Mouse (Mus musculus): ENCODE measurements around the gene Abhd11. TPM values are rescaled to one million over a fixed set of nuclear protein-coding genes. Genes with fewer than 3 reads are reported as not detected.
A peak's percentile ranks its signal among the peaks of the same experiment; 100 is the strongest.

The Abhd11 gene
- polyA plus RNA-seq, 1 experiment from 2014 or later = 41.7 TPM

DNA sequence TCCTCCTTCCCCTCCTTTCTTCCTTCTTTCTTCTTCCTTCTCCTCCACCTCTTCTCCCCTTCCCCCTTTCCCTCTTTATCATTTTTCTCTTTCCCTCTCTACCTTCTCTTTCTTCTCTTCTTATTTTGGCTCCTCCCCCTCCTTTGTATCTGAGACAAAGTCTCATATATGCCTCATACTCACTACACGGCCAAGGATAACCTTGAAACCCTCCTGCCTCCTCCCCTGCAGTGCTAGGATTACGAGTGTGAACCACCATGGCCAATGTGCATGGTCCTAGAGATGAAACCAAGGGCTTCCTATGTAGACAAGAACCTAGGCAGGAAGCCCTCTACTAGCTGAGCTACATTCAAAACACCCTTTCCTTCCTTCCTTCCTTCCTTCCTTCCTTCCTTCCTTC, 34.0 kb upstream of the Abhd11 start:
- H3K36me3 ChIP-seq (replicated peaks) = no peaks in the 10 kb centered on the region
- no peaks in the 10 kb centered on the region for H3K9me3 ChIP-seq
- no peaks in the 10 kb centered on the region for H3K27me3 ChIP-seq (replicated peaks; ENCODE audit: low read depth, poor library complexity, severe bottlenecking)
- WGBS = 70% methylated on average over 2 of the region's 2 CpGs
- DNase-seq (ENCODE audit: low spot score) = no peak
- no peak overlapping the region for H3K27ac ChIP-seq (replicated peaks)
- no peak overlapping the region for H3K4me3 ChIP-seq
- no peaks in the 10 kb centered on the region for H3K4me1 ChIP-seq

DNA sequence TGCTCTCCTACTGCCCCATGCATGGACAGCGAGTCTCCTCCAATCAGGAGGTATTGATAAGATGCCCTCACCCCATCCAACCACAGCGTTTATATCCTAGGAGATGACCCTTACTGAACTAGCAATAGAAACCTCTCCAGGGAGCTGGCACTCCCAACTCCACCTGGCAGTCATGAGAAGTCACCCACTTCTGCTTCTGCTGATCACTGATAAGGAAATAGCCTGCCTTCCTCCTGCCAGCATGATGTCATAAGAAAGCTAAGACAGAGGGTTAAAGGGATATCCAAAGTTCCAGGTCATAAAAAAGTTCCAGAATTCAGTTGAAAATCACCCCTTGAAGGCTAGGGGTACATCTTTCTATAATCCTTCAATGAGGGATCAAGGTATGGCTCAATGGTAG, 32.8 kb upstream of the Abhd11 start:
- H3K4me1 ChIP-seq = peaks cover 3% of the 10 kb centered on the region; the same call in 1 of the 2 replicates
- H3K27me3 ChIP-seq (replicated peaks; ENCODE audit: low read depth, poor library complexity, severe bottlenecking) = no peaks in the 10 kb centered on the region
- no peaks in the 10 kb centered on the region for H3K36me3 ChIP-seq (replicated peaks)
- no peak for DNase-seq (ENCODE audit: low spot score)
- H3K9me3 ChIP-seq = no peaks in the 10 kb centered on the region
- H3K4me3 ChIP-seq = no peak overlapping the region
- 90% methylated on average over 2 of the region's 2 CpGs for WGBS
- H3K27ac ChIP-seq (replicated peaks) = no peak overlapping the region

DNA sequence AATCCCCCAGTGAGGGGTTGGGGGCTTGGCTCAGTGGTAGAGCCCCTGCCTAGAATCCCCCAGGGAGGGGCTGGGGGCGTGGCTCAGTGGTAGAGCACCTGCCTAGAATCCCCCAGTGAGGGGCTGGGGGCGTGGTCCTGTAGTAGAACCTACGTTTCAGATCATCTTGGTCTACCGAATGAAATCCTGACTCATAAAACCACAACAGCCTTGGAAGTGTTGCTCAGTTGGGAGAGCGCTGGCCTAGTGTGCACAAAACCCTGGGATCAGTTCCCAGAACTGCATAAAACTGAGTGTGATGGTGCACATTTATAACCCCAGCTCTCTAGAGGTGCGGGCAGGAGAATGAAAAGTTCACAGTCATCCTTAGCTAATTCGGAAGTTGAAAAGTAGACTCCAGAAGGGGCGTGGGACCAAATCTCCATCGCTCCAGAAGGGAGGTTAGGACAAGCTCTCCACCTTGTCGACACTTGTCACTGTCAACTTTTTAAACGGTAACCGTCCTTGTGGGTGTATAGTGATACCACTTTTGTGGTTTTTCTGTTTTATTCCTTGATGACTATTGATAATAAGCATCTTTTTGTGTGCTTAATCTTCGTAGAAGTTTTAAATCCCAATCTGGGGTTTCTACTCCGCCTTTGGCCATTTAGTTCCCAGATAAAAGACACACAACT, 32.2 kb upstream of the Abhd11 start:
- Histone ChIP-seq H3K4me1 (peaks cover 5% of the 10 kb centered on the region), H3K27me3 (replicated peaks; ENCODE audit: low read depth, poor library complexity, severe bottlenecking) (no peaks in the 10 kb centered on the region), H3K4me3 (no peak overlapping the region), H3K36me3 (replicated peaks) (no peaks in the 10 kb centered on the region), H3K9me3 (no peaks in the 10 kb centered on the region), H3K27ac (replicated peaks) (no peak overlapping the region)
- WGBS = 86% methylated on average over 14 of the region's 14 CpGs
- no peak for DNase-seq (ENCODE audit: low spot score)

DNA sequence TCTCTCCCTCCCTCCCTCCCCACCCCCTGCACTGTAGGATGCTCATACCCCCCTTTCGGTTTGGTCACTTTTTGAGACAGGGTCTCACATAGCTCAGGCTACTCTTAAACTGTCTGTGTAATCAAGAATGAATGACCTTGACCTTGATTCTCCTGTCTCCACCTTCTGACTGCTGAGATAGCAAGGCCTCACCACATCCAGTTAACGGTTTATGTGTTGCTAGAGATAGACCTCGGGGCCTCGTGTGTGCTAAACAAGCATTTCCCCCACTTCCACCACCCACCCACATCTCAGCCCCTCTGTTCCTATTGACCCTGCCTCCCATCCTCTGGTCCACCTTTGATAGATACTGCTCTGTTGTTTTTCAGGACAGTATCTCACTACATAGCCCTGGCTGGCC, 31.1 kb upstream of the Abhd11 start:
- H3K36me3 ChIP-seq (replicated peaks) = no peaks in the 10 kb centered on the region
- H3K27me3 ChIP-seq (replicated peaks; ENCODE audit: low read depth, poor library complexity, severe bottlenecking) = no peaks in the 10 kb centered on the region
- no peaks in the 10 kb centered on the region for H3K9me3 ChIP-seq
- H3K27ac ChIP-seq (replicated peaks) = no peak overlapping the region
- WGBS = 93% methylated on average over 4 of the region's 4 CpGs
- no peak overlapping the region for H3K4me3 ChIP-seq
- H3K4me1 ChIP-seq = peaks cover 6% of the 10 kb centered on the region
- DNase-seq (ENCODE audit: low spot score) = no peak

DNA sequence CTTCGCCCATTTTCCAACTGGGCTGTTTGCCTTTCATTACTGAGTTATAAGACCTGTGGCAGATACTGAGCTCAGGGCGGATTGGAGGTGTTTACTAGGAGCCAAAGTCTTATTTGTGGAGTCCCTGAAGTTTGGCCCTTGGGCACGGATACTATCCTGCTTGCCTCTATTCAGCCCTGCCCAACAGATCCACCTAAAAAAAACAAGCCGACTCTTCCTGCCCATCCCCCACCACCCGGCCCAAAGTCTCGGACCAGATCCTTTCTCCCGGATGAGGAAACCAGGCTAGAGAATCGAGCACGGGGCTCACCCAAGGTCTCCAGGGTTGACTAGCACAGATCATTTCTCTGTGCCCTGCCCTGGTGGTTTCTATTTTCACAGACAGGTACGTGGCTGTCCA, 27.8 kb upstream of the Abhd11 start:
- WGBS = 52% methylated on average over 10 of the region's 10 CpGs
- Histone ChIP-seq H3K4me3 (no peak overlapping the region), H3K27me3 (replicated peaks; ENCODE audit: low read depth, poor library complexity, severe bottlenecking) (peaks cover 31% of the 10 kb centered on the region), H3K36me3 (replicated peaks) (no peaks in the 10 kb centered on the region), H3K4me1 (peaks cover 39% of the 10 kb centered on the region), H3K9me3 (no peaks in the 10 kb centered on the region), H3K27ac (replicated peaks) (no peak overlapping the region)
- DNase-seq (ENCODE audit: low spot score) = no peak

DNA sequence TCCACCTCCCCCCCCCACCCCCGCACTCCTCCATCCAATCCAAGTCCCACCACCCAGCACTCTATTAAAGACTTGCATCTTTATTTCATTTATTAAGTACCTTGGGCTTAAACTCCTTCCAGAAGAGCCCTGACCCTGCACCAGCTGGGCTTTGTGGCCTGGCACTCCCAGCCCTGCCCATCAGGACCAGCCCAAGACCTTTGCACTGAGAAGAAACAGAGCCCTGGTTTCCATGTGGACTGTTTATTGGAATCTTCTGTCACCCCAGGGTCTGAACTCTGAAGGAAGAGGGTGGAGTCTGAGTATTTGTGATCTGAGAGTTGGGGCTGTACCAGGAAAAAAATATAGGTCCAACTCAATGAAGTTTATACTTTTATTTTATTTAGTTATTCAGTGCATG, 25.8 kb upstream of the Abhd11 start:
- Histone ChIP-seq H3K27me3 (replicated peaks; ENCODE audit: low read depth, poor library complexity, severe bottlenecking) (peaks cover 51% of the 10 kb centered on the region), H3K4me3 (no peak overlapping the region), H3K4me1 (peaks cover 49% of the 10 kb centered on the region), H3K27ac (replicated peaks) (no peak overlapping the region), H3K9me3 (no peaks in the 10 kb centered on the region), H3K36me3 (replicated peaks) (no peaks in the 10 kb centered on the region)
- no peak for DNase-seq (ENCODE audit: low spot score)
- 86% methylated on average over 1 of the region's 1 CpGs for WGBS

DNA sequence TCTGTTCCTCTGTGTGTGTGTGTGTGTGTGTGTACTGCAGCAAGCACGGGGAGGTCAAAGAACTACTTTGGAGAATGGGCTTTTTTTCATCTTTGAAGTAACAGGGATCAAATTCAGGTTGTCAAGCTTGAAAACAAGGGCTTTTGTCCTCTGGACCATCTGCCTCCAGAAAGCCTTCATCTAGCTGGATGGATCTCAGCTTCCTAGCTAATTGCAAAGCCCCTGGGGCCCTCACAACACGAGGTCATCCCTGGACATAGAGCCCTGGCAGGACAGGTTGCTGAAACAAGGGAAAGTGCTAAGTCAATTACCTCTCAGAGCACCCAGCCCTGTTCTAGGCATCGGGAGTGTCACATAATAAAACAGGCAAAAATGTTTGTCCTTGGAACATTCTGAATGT, 25.2 kb upstream of the Abhd11 start:
- DNase-seq (ENCODE audit: low spot score) = peak; percentile 36
- Histone ChIP-seq H3K4me3 (no peak overlapping the region), H3K9me3 (no peaks in the 10 kb centered on the region), H3K27me3 (replicated peaks; ENCODE audit: low read depth, poor library complexity, severe bottlenecking) (peaks cover 57% of the 10 kb centered on the region), H3K36me3 (replicated peaks) (no peaks in the 10 kb centered on the region), H3K27ac (replicated peaks) (0 out of 2 replicates have a peak overlapping the region, but pooled peaks have one; percentile 37), H3K4me1 (peaks cover 49% of the 10 kb centered on the region)
- 8% methylated on average over 3 of the region's 3 CpGs for WGBS

DNA sequence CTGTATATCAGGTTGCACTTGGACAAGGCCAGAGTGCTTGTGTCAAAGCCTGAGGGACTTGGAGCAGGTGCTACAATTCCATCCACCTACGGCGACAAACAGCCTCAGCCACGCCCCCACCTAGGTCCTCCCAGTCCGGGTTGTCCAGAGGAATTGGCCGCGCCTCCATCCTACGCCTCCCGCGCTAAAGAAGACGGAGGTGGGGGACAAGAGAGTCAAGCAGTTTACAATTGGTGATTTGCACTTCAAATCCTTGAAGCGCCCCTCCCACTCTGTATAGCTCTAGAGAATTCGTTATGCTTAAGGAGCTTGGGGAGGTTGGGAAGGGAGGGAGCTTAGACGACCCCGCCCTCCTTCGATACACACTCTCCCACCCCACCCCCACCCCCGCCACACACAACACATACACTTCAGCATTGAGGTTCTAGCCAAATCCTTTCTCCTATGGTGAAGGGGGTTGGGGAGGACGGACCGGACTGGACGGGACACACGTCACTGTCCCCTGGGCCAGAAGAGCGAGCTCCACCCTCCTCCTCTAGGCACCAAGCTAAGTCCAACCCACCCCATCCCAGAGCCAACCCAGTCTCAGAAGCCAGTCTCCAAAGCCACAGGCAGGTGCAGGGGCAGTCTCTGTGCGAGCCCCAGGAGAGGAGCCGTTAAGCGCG, 23.2 kb upstream of the Abhd11 start, which contains the start of gene Cldn3:
Gene Cldn3 (plus strand): TSS at position 582 of the 665 bp plus-strand sequence.
- peaks cover 57% of the 10 kb centered on the region for H3K4me1 ChIP-seq
- peak; percentile 58 for DNase-seq (ENCODE audit: low spot score)
- peaks cover 70% of the 10 kb centered on the region for H3K27me3 ChIP-seq (replicated peaks; ENCODE audit: low read depth, poor library complexity, severe bottlenecking)
- H3K4me3 ChIP-seq = peak within 1 kb of the TSS; percentile 50
- no peaks in the 10 kb centered on the region for H3K36me3 ChIP-seq (replicated peaks)
- H3K27ac ChIP-seq (replicated peaks) = peak within 1 kb of the TSS; percentile 65
- 1% methylated on average over 25 of the region's 25 CpGs for WGBS
- H3K9me3 ChIP-seq = no peaks in the 10 kb centered on the region

DNA sequence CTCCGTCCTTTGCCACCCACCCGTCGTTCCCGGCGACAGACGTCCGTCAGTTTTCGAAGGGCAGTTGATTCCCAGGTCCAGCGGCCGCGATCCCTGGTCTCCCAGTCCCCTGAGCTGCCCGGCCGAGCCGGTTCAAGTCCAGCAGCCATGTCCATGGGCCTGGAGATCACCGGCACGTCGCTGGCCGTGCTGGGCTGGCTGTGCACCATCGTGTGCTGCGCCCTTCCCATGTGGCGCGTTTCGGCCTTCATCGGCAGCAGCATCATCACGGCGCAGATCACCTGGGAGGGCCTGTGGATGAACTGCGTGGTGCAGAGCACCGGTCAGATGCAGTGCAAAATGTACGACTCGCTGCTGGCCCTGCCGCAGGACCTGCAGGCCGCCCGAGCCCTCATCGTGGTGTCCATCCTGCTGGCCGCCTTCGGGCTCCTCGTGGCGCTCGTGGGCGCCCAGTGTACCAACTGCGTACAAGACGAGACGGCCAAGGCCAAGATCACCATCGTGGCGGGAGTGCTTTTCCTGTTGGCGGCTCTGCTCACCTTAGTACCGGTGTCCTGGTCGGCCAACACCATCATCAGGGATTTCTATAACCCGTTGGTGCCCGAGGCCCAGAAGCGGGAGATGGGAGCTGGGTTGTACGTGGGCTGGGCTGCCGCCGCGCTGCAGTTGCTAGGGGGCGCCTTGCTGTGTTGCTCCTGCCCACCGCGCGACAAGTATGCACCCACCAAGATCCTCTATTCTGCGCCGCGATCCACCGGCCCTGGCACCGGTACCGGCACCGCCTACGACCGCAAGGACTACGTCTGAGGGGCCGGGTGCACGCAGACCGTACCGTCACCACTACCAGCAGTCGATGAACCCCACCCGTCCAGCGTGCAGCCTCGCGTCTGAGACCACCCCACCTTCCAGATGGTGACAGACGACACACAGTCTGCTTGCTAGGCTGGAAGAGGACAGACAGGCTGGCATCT, 22.4 kb upstream of the Abhd11 start:
- peak overlapping the region; percentile 50 for H3K4me3 ChIP-seq
- no peaks in the 10 kb centered on the region for H3K36me3 ChIP-seq (replicated peaks)
- peak; percentile 62 for DNase-seq (ENCODE audit: low spot score)
- WGBS = 3% methylated on average over 79 of the region's 79 CpGs
- peaks cover 52% of the 10 kb centered on the region for H3K4me1 ChIP-seq
- no peaks in the 10 kb centered on the region for H3K9me3 ChIP-seq
- H3K27me3 ChIP-seq (replicated peaks; ENCODE audit: low read depth, poor library complexity, severe bottlenecking) = peaks cover 70% of the 10 kb centered on the region
- H3K27ac ChIP-seq (replicated peaks) = peak overlapping the region; percentile 65

DNA sequence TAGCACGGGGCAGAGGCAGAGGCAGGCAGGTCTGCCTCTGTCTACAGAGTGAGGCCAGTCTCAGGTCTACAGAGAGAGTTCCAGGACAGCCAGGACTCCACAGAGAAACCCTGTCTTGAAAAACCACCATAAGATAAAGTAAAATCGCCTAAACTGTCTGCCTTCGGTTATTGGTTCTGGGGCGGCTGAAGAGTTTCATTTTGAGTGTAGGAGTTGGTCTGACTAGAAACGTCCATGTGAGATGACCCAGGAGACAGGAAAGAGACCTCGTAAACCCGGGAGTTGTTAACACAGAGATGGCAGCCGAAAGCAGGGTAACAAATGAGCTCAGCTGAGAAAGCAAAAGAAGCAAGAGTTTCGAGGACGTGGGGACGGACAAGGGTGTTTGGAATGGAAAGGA, 19.8 kb upstream of the Abhd11 start:
- Histone ChIP-seq H3K27ac (replicated peaks) (no peak overlapping the region), H3K36me3 (replicated peaks) (no peaks in the 10 kb centered on the region), H3K9me3 (no peaks in the 10 kb centered on the region), H3K4me3 (no peak overlapping the region), H3K27me3 (replicated peaks; ENCODE audit: low read depth, poor library complexity, severe bottlenecking) (peaks cover 59% of the 10 kb centered on the region), H3K4me1 (peaks cover 39% of the 10 kb centered on the region)
- no peak for DNase-seq (ENCODE audit: low spot score)
- WGBS = 78% methylated on average over 11 of the region's 11 CpGs

DNA sequence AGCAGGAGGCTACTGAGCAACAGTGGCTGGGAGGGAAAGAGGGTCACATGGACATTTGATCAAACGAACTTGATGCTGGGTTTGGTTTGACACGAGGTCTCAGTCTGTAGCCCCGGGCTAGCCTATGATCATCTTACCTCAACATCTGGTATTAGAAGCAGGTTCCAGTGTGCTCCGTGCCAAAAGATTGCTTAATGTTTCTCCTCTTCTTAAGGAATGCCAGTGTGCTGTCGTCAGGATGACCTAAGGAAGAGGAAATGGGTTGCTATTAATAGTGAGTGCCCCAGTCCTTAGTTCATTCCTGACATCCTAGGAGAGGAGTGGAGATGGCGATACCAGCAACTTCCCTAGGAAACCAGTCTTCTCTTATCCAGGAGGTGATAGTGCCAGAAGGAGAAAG, 19.2 kb upstream of the Abhd11 start:
- WGBS = 48% methylated on average over 6 of the region's 6 CpGs
- Histone ChIP-seq H3K4me1 (peaks cover 33% of the 10 kb centered on the region), H3K27ac (replicated peaks) (no peak overlapping the region), H3K27me3 (replicated peaks; ENCODE audit: low read depth, poor library complexity, severe bottlenecking) (peaks cover 53% of the 10 kb centered on the region), H3K36me3 (replicated peaks) (no peaks in the 10 kb centered on the region), H3K4me3 (no peak overlapping the region), H3K9me3 (no peaks in the 10 kb centered on the region)
- peak; percentile 27 for DNase-seq (ENCODE audit: low spot score)

DNA sequence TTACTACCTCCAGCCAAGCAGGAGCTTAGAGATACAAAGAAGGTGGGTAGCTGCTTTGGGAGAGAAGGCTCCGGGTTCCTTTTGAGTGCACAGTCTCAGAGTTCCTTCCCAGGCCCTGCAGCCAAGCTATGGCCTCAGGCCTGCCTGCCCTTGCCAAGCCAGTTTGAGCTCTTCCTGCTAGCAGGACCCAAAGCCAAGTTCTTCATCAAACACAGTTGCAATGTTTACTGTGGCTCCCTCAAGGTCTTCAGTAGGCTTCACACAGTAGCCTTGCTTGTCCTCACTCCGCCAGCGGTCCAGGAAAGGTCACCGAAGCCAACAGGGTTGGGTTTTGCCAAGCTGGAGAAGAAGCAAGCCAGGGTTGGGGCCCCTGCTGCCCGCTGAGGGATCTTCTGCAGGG, 16.4 kb upstream of the Abhd11 start:
- H3K4me3 ChIP-seq = no peak overlapping the region
- 85% methylated on average over 5 of the region's 5 CpGs for WGBS
- DNase-seq (ENCODE audit: low spot score) = no peak
- H3K36me3 ChIP-seq (replicated peaks) = no peaks in the 10 kb centered on the region
- peaks cover 25% of the 10 kb centered on the region for H3K27me3 ChIP-seq (replicated peaks; ENCODE audit: low read depth, poor library complexity, severe bottlenecking)
- peaks cover 8% of the 10 kb centered on the region for H3K4me1 ChIP-seq
- H3K27ac ChIP-seq (replicated peaks) = no peak overlapping the region
- H3K9me3 ChIP-seq = no peaks in the 10 kb centered on the region
